Mouse (Mus musculus): ENCODE measurements around the gene Tgfbr1. TPM values are rescaled to one million over a fixed set of nuclear protein-coding genes. Genes with fewer than 3 reads are reported as not detected.
A peak's percentile ranks its signal among the peaks of the same experiment; 100 is the strongest.

The Tgfbr1 gene
- polyA plus RNA-seq, 1 experiment from 2014 or later: 5.4 TPM

DNA sequence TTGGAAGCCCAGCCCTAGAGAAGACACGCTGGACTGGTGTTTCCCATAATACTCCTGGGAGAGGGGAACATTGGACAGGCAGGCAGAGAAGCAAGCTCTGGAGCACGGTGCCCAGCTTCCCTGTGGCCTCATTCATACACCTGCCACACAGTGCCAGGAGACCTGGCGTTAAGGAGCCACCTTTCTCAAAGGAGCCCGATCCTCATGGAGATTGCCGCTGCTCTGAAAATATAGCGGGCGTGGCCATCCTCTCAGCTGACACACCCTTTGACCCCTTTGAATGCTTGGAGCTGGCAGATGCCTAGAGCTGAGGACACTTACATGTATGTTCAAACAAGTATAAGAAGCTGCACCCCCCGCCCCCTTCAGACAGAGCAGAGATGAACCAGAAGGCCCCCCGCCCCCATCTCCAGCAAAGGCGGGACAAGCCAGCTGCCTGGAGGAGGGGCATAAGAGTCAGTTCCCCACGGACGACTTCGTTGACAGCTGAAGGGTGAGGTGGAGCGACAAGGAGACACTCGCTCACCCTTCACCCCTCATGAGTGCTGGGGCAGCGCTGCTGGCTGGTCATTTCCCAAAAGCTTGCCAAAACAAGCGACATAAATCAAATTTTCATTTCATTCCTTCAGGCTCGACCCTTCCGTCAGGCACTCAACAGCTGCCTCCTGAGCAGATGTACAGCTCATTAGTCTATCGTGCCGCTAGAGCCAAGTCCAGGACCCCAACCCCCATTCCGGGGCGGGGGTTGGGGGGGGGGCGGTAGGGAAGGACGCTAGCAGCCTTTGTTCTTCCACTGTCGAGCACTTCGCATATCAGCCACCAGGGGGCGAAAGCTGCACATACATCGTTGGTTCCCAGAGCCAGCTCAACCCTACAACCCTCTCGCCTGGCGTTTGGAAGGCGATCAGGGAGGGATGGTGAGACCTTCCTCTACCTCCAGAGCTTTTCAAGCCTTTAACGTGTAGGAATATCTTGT lies 84.6 kb downstream of the Tgfbr1 start:
- Histone ChIP-seq H3K4me2 (ENCODE audit: low read depth, low read length) (peak overlapping the region; percentile 82), H3K9ac (ENCODE audit: low read depth, low read length) (peak overlapping the region; percentile 33), H3K4me3 (ENCODE audit: low read depth, low read length) (peak overlapping the region; percentile 55), H3K36me3 (ENCODE audit: control insufficient read depth, insufficient read depth) (no peaks in the 10 kb centered on the region), H3K27me3 (ENCODE audit: control insufficient read depth, insufficient read depth, low read depth, low read length) (peaks cover 3% of the 10 kb centered on the region; the same call in 1 of the 2 replicates), H3K9me3 (replicated peaks; ENCODE audit: control insufficient read depth, low read length) (no peaks in the 10 kb centered on the region), H3K4me1 (ENCODE audit: control insufficient read depth, low read depth, low read length) (peaks cover 4% of the 10 kb centered on the region), H3K27ac (ENCODE audit: low read length) (no peak overlapping the region)
- 2% methylated on average over 33 of the region's 33 CpGs for WGBS (ENCODE audit: insufficient replicate concordance)
- ATAC-seq (ENCODE audit: low read depth): peak; percentile 35; the same call in 1 of the 2 replicates

DNA sequence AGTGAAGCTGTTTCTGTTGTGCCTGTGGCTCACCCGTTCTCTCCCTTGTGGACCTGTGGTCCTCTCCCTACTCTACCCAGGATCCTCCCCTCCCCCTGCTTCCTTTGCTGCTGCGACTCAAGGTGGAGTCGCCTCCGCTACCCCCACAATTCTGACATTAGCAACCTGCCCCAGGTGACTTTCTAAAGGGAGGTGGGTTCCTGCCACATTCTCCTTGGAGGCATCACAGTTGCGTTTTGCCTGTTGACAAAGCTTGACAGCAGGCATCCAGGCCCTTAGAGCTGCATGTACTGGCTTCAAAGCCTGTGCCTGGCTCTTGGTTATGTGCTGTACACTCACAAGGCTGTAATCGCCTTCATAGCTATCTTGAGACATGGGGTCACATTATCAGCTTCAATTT lies 85.9 kb downstream of the Tgfbr1 start:
- no peak overlapping the region for H3K27ac ChIP-seq (ENCODE audit: low read length)
- ATAC-seq (ENCODE audit: low read depth): no peak
- 60% methylated on average over 6 of the region's 6 CpGs for WGBS (ENCODE audit: insufficient replicate concordance)

DNA sequence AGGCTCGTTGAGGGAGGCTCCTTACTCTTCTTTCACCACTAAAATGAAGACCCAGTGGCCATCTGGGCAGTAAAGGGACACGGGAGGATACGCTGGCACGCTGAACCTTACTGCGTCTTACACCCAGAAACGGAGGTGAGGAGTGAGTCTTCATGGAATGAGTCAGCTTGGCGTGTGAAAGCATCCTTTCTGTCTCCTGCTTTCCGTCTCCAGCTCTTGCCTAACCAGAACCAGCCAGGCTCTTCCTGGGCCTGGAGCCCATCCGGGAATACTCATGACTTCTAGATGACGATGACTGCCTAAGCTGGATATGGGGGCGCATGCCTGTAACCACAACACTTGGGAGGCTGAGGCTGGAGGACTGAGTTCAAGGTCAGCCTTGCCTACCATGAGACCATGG lies 87.9 kb downstream of the Tgfbr1 start:
- ATAC-seq (ENCODE audit: low read depth): no peak
- Histone ChIP-seq H3K27ac (ENCODE audit: low read length) (no peak overlapping the region), H3K36me3 (ENCODE audit: control insufficient read depth, insufficient read depth) (no peaks in the 10 kb centered on the region), H3K27me3 (ENCODE audit: control insufficient read depth, insufficient read depth, low read depth, low read length) (peaks cover 3% of the 10 kb centered on the region; the same call in 1 of the 2 replicates), H3K4me2 (ENCODE audit: low read depth, low read length) (no peak overlapping the region), H3K4me3 (ENCODE audit: low read depth, low read length) (no peak overlapping the region), H3K9ac (ENCODE audit: low read depth, low read length) (no peak overlapping the region), H3K4me1 (ENCODE audit: control insufficient read depth, low read depth, low read length) (peaks cover 4% of the 10 kb centered on the region), H3K9me3 (replicated peaks; ENCODE audit: control insufficient read depth, low read length) (no peaks in the 10 kb centered on the region)
- 73% methylated on average over 11 of the region's 11 CpGs for WGBS (ENCODE audit: insufficient replicate concordance)

More for the DNA sequence above, 85.9 kb downstream of the Tgfbr1 start:
- H3K36me3 ChIP-seq (ENCODE audit: control insufficient read depth, insufficient read depth): no peaks in the 10 kb centered on the region
- no peaks in the 10 kb centered on the region for H3K9me3 ChIP-seq (replicated peaks; ENCODE audit: control insufficient read depth, low read length)
- peaks cover 3% of the 10 kb centered on the region; the same call in 1 of the 2 replicates for H3K27me3 ChIP-seq (ENCODE audit: control insufficient read depth, insufficient read depth, low read depth, low read length)
- peaks cover 4% of the 10 kb centered on the region for H3K4me1 ChIP-seq (ENCODE audit: control insufficient read depth, low read depth, low read length)
- no peak overlapping the region for H3K4me3 ChIP-seq (ENCODE audit: low read depth, low read length)
- no peak overlapping the region for H3K4me2 ChIP-seq (ENCODE audit: low read depth, low read length)
- no peak overlapping the region for H3K9ac ChIP-seq (ENCODE audit: low read depth, low read length)

DNA sequence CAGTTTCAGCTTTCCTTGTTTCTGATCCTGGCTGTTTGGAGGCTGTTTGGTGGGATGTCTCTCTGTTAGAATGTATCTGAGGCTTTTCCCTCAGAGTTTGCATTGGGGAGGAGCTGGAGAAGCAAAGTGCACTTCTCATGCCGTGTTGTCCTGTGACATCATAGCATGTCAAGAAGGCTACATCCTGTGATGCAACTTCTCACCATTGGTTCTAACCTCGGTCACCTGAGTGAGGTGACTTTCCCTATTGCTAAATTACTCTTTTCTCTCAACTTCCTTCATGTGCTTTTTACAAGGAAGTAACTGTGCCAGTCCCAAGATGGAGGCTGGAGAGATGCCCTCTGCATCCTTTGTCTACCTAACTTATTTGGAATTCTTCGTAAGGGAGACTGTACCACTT lies 95.5 kb downstream of the Tgfbr1 start:
- no peaks in the 10 kb centered on the region for H3K9me3 ChIP-seq (replicated peaks; ENCODE audit: control insufficient read depth, low read length)
- no peak overlapping the region for H3K27ac ChIP-seq (ENCODE audit: low read length)
- 52% methylated on average over 3 of the region's 3 CpGs for WGBS (ENCODE audit: insufficient replicate concordance)
- H3K9ac ChIP-seq (ENCODE audit: low read depth, low read length): no peak overlapping the region
- no peak overlapping the region for H3K4me3 ChIP-seq (ENCODE audit: low read depth, low read length)
- no peaks in the 10 kb centered on the region for H3K27me3 ChIP-seq (ENCODE audit: control insufficient read depth, insufficient read depth, low read depth, low read length)
- no peaks in the 10 kb centered on the region for H3K4me1 ChIP-seq (ENCODE audit: control insufficient read depth, low read depth, low read length)
- no peaks in the 10 kb centered on the region for H3K36me3 ChIP-seq (ENCODE audit: control insufficient read depth, insufficient read depth)
- H3K4me2 ChIP-seq (ENCODE audit: low read depth, low read length): no peak overlapping the region
- ATAC-seq (ENCODE audit: low read depth): no peak

DNA sequence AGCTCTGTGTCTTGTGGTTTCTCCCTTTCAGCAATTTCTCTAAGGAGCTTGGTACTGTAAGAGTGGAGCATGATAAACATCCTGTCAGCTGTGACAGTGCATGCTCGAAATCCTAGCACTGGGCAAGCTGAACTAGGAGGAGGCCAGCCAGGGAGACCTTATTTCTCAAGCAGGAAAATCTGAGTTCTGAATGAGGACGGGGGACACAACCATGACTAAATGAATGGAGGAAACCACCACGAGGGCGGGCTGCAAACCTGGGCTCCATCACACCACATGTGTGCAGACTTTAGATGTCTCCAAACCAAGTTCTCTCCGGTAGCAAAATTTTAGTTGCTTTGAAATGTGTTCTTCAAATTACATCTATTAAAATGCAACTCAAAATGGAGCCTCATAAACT lies 96.1 kb downstream of the Tgfbr1 start:
- Histone ChIP-seq H3K4me2 (ENCODE audit: low read depth, low read length) (no peak overlapping the region), H3K9ac (ENCODE audit: low read depth, low read length) (no peak overlapping the region), H3K9me3 (replicated peaks; ENCODE audit: control insufficient read depth, low read length) (no peaks in the 10 kb centered on the region), H3K4me1 (ENCODE audit: control insufficient read depth, low read depth, low read length) (no peaks in the 10 kb centered on the region), H3K36me3 (ENCODE audit: control insufficient read depth, insufficient read depth) (no peaks in the 10 kb centered on the region), H3K27ac (ENCODE audit: low read length) (no peak overlapping the region), H3K27me3 (ENCODE audit: control insufficient read depth, insufficient read depth, low read depth, low read length) (no peaks in the 10 kb centered on the region), H3K4me3 (ENCODE audit: low read depth, low read length) (no peak overlapping the region)
- WGBS (ENCODE audit: insufficient replicate concordance): 38% methylated on average over 5 of the region's 5 CpGs
- ATAC-seq (ENCODE audit: low read depth): no peak

DNA sequence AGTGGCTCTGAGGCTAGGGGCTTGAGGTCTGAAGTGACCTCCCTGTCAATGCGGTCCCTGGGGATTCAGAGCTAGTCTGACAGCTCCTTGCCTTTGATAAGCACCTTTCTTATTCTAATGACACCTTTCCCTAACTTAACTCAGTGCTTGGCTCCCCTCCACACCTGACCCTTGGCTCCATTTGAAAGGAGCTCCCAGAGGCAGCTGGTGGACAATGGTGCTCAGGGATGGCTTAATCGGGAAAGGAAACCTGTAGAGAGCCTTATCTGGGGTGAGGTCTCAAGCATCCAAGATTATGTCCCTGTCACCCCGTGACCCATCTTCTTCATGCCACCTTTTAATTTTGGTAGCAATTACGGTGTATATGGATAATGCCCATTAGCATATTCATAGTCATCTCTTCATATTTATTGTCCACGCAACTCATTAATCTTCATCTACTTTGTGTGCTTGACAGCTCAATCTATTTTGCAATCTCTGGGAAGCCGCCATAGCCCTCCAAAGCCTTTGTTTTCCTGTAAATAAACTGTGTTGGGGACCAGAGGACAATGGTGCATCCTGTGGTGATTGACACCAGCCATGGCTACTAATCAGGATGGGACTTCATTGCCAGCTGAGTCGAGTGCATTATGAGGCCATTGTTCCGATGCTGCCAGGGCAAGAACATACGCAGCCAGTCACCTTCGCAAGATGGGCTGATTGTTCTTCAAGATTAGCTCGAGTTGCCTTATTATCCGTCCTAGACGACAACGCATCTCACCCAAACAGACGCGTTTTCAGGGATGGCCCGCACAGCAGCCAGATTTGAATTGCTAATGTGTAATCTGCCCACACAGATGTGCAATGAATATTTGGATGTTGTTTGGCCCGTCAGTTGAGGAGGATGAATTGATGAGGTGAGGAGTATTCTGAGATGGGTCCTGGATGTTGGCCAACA lies 96.8 kb downstream of the Tgfbr1 start:
- 29% methylated on average over 18 of the region's 18 CpGs for WGBS (ENCODE audit: insufficient replicate concordance)
- H3K36me3 ChIP-seq (ENCODE audit: control insufficient read depth, insufficient read depth): no peaks in the 10 kb centered on the region
- no peak overlapping the region for H3K4me3 ChIP-seq (ENCODE audit: low read depth, low read length)
- no peak overlapping the region for H3K4me2 ChIP-seq (ENCODE audit: low read depth, low read length)
- H3K4me1 ChIP-seq (ENCODE audit: control insufficient read depth, low read depth, low read length): no peaks in the 10 kb centered on the region
- no peaks in the 10 kb centered on the region for H3K27me3 ChIP-seq (ENCODE audit: control insufficient read depth, insufficient read depth, low read depth, low read length)
- no peak overlapping the region for H3K9ac ChIP-seq (ENCODE audit: low read depth, low read length)
- no peak for ATAC-seq (ENCODE audit: low read depth)
- H3K27ac ChIP-seq (ENCODE audit: low read length): no peak overlapping the region
- no peaks in the 10 kb centered on the region for H3K9me3 ChIP-seq (replicated peaks; ENCODE audit: control insufficient read depth, low read length)

Other genes with a start within 250 kb of the Tgfbr1 start
- 0.30 and 0.57 TPM in 2 replicates for gene Col15a1, start 145.1 kb upstream of the Tgfbr1 start, polyA plus RNA-seq (2015; fragmentation: Nextera tagmentation; extraction: Ambion mirVana)
- gene Alg2, start 121.1 kb downstream of the Tgfbr1 start, polyA plus RNA-seq (2015; fragmentation: Nextera tagmentation; extraction: Ambion mirVana): 13.2 and 14.2 TPM in 2 replicates
- 217 and 226 TPM in 2 replicates for gene Sec61b, start 121.4 kb downstream of the Tgfbr1 start, polyA plus RNA-seq (2015; fragmentation: Nextera tagmentation; extraction: Ambion mirVana)

Measured in liver, embryonic 16.5 days (tissue).